Mouse (Mus musculus): ENCODE results near the gene Oxsm. TPM values are rescaled to one million over a fixed set of nuclear protein-coding genes. Genes with fewer than 3 reads are reported as not detected.

Gene Oxsm
- 10 to 100 TPM in 1 of 2 experiments, 1 to 10 TPM in 1; 9.2 to 10.0 TPM for total RNA-seq (2021)
- long read RNA-seq, partial matches to known transcripts = 2 of 9 reads
- long read RNA-seq, other reads (novel, unspliced or antisense) = 7 of 9 reads

DNA sequence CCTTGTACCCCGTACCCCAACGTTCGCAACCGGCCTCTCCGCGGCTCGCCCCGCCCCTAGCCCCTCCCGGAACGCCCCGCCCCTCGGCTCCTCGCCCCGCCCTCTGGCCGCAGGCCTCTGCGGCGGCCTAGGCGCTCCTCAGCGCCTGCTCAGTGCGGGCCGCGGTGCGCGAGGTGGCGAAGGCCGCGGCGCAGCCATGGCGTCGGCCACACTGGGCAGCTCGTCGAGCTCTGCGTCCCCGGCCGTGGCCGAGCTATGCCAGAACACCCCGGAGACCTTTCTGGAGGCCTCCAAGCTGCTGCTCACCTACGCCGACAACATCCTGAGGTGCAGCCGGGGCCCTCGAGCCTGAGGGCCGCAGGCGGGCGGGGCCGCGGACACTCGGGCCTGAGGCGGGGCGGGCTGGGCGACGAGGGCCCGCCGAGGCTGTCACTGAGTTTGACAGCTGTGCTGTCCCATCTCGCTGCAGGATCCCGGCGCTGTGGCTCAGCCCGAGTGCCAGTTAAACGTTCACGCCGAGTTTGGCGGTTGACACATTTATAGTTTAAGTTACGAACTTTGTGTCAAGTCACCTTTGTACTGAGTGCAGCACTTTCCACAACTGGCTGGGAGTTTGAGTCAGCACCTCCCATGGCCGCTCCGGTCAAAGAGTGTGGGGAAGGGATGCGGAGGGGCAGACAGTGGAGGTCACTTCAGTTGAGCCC lies at the start of gene Oxsm, which contains the start of gene Ngly1:
Oxsm (minus strand) TSS at position 638 of the 704 bp plus-strand sequence.
Ngly1 (plus strand) TSS at position 110 of the 704 bp plus-strand sequence.
- DNase-seq (ENCODE audit: low spot score in 2 of 2) = peak; percentile 78 to 88

DNA sequence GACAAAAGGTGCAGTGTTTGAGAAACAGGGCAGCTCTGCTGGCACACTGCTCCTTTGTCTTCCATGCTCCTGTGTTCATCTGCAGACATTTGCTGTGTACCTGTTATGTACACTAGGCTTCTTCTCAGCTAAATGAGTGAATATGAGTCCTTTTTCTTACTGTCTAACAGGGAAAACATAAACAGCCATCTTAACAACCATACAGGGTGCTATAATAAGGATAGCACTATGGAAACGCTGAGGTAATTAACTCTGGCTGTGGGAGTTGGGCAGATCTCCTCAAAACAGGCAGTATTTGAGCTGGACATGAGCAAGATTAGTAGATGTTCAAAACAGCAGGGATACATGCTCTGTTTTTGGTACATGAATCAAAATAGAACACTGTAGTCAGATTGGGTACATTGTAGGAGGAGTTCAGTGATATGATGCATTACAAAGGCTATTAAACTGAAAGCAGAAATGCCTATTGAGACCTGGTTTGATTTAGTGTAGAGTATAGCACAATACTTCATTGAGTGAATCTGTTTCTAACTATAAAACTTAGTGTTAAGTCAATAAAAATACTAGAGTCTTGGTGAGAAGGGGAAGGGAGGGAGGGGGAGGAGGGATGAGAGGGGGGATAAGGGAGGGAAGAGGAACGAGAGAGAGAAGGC lies 47.3 kb upstream of the Oxsm start:
- DNase-seq (ENCODE audit: low spot score in 2 of 2) = no peak

DNA sequence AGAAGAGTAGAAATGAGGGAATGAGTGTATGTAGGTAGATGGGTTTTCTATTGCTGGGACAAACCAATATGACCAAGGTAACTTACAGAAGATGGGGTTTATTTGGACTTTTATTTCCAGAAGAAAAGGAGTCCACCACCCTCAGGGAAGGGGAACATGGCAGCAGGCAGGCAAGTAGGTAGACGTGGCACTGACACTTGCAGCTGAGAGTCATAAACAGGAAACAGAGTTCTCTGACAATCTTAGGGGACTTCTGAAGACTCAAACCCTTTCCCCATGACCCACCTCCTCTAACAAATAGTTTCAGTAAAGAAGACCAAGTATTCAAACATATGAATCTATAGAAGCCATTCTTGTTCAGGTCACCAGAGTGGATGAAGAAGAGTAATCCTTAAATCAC lies 44.3 kb upstream of the Oxsm start:
- DNase-seq (ENCODE audit: low spot score in 2 of 2) = no peak

DNA sequence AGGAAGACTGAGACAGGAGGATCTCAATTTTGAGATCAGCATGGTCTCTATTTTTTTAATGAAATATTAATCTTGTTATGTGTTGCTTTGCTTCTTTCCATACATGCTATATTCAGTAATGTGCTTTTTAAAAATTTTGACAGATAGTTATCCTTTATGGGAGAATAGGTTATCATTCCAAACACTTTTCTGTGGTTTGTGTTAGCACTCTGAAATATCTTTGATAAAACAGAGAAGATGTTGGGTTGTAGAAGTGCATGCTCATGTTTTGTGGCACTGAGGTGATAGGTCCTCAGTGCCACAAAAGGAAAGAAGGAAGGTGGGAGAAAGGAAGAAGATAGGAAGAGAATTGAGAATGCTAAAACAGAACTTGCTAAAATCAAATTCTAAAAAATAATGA lies 43.4 kb upstream of the Oxsm start:
- no peak for DNase-seq (ENCODE audit: low spot score in 2 of 2)

DNA sequence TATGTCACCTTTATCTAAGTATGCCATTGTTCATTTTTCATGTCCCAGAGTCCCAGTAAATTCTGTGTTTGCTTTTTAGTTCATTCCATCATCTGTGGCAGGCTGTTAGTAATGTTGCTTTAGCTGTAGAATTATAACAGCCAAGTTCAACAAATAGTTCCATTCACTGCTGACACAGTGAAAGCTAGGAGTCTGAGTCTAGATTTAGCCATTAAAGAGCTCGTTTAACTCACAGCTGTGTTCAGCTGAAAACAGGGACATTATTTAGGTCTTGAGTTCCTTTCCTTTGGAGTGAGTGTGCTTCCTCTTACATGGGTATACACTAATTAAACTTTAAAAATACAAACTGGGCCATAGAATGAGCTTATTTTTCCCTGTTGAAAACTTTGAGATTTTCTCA lies 42.8 kb upstream of the Oxsm start:
- DNase-seq (ENCODE audit: low spot score in 2 of 2) = no peak

DNA sequence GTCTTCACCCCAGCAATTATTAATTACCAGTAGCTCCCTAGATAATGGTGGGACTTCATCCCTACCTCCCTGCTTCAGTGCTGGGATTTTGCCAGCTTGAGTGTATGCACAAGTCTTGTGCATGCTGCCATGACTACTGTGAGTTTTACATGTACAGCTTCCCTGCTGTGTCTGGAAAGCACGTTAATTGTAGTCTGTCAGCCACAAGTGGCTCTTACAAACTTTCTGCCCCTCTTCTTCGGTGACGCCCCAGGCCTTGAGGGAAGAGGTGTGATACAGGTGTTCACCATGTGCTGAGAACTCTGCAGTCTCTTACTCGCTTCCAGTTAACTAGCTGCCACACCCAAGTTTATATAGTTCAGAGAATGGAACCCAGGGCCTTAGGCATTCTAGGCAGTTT lies 34.4 kb upstream of the Oxsm start:
- DNase-seq (ENCODE audit: low spot score in 2 of 2) = no peak

DNA sequence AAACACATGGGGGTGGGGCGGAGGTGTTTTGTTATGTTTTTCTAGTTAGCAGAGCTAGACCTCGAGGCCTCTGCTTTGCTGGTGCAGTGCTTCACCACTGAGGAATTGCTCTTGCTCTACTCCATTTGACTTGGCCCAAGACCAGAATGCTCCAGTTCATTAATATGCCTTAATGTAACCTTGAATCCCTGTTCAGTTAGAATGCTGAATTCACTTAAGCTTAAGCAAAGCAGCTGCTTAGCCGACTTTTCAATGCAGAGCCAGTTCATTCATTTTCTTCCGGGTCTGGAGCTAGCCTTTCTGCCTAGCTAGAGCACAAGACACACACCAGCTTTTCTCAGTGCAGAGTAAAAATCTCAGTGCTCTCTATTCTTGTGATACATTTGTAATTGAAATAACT lies 29.6 kb upstream of the Oxsm start:
- DNase-seq (ENCODE audit: low spot score in 2 of 2) = no peak

DNA sequence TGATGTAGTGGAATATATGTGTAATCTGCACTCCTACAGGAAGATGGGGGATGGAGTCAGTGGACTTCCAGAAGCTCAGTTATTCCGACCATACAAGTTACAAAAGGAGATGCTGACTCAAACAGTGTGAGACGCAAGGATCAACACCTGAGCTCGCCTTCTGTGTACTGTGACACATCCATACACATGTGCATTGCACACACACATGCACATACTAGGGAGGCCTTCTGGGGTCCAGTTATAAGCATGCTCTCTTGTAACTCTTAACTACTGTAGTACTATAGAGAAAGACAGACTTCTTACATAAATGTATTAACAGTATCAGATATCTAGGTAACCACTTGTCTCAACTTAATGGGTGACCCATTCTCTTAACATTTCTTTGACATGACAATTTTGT lies 24.1 kb upstream of the Oxsm start:
- DNase-seq (ENCODE audit: low spot score in 2 of 2) = no peak

DNA sequence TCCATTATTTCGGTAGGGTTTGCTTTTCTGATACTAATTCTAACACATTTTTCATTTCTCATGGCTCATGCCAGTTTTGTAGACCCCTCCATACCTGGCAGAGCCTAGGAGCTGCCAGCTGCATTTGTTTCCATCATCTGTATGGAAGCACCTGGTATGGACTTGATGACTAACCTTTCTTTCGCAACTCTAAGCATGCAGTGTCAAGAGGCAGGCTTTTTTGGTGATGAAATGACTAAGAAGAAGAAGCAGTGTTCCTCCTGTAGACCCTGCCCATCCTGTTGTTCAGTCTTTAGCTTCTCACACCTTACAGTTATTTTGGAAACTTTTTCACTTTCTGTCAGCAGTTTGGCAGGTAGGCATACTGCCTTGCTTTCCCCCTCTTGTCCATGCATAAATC lies 20.2 kb upstream of the Oxsm start:
- no peak for DNase-seq (ENCODE audit: low spot score in 2 of 2)

DNA sequence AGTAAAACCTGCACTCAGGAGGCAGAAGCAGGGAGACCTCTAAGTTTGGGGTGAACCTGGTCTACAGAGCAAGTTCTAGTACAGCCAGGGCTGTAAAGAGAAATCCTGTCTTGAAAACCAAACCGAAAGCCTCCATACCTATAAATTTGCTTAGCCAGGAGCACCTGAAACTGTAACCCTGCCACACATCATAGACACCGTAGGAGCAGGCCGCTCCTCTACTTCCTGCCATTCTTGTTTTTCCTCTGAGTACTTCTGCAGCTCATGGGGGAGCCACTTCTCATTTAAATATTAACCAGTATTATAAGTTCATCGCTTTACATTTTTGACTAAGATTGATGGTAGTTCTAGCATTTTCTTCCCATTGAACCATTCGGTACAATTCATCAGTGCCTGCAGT lies 17.4 kb upstream of the Oxsm start:
- no peak for DNase-seq (ENCODE audit: low spot score in 2 of 2)

DNA sequence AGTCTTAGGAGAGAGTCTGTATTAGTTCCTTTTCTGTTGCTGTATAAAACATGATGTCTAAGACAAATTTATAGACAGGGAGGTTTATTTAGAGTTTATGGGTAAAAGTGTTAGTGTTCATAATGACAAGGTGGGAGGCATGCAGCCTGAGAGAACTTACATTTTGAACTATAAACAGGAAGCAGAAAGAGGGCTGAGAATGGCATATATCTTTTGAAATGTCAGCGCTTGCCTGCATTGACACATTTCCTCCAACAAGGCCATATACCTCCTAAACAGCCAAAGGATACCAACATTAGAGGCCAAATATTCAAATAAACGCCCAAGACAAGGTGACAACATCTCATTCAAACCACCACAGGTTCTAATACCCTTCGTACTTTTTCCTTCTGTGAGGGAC lies 12.3 kb upstream of the Oxsm start:
- no peak for DNase-seq (ENCODE audit: low spot score in 2 of 2)

DNA sequence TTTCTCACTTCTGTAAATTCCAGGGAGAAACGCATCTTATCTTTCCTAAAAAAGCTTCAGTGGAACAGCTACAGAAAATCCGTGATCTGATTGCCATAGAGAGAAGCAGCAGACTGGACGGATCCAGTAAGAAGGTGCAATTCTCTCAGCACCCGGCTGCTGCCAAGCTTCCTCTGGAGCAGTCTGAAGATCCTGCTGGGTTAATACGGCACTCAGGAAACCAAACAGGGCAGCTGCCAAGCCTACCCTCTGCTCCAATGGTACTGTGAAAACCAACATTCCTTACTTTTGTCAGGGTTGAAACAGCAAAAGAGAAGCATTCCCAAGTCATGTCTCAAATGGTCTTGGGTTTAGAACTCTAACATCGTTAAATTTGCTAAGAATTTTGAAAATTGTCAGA lies 10.9 kb upstream of the Oxsm start:
- DNase-seq (ENCODE audit: low spot score in 2 of 2) = peak; percentile 13 to 30

DNA sequence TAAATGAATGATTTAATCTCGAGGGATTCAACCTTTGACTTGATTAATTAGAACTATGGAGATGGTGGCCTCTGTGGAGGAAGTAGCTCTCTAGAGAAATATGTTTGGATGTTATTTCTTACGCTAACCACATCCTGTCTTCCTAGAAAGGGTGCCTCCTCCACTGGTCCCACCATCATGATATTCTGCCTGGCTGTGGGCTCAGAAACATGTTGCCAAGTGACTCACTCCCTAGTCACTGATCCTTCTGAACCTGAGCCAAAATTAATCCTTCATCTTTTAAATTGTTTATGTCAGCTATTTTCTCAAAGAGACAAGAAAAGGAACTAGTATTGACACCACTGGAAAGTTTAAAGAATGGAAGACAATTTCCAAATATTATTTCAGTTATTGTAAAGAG lies 6.6 kb upstream of the Oxsm start:
- no peak for DNase-seq (ENCODE audit: low spot score in 2 of 2)

DNA sequence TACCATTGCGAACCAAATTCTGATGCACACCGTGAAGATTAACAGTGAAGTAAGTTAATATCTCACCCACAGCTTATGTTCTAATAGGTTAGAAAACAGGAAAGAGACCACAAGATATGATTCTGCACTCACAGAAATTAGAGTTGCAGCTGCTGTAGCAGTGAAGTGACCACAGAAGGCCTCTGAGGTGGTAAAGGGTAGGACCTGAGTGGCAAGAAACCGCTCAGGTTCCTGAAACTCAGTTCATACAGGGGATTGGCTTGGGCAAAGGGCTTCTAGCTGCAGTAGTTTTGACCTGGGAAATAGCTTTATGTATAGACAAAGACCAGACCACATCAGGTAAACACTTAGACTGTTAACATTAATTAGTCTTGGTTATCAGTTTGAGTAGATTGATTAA lies 6.1 kb upstream of the Oxsm start:
- DNase-seq (ENCODE audit: low spot score in 2 of 2) = no peak

DNA sequence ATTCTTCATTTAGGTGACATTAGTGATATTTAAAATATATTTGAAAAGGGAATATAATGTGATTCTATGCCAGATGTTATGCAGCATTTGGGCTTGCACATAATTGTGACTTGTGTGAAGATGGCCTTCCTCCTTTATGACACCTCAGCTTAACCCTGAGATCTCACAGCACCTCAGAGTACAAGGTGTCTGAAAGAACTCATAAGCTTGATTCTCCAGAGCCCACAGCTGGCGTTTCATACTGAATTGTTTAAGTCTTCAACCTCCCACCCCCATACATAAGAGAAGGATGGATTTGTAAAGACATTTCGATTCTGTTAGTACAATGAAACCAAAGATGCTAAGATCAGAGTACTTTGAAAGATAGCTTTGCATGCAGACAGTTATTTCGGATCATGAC lies 491 bp upstream of the Oxsm start:
- DNase-seq (ENCODE audit: low spot score in 2 of 2) = no peak

DNA sequence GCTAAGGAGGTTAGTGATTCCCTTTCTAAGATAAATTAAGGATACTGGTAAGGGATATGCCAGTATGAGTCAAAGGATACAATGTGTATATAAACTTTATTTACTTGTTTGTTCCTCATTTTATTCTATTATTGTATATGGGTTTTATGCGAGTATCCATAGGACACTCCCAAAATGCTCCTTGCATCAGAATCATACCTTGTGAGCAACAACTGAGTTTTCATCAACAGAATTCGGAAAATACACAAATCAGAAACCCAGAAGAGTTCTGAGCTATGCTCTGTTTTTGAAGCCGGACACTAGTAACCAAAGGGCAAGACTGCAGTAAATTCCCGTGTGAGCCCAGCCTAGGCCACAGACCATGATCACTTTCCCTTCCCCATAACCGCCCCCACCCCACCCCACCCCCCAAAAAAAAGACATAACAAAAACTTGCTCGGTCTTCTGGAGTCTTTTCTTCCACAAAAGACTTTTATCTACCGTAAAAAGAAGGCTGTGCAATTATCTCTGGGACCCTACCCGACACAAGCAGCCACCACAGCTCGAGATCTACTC lies 928 bp downstream of the Oxsm start:
- no peak for DNase-seq (ENCODE audit: low spot score in 2 of 2)

DNA sequence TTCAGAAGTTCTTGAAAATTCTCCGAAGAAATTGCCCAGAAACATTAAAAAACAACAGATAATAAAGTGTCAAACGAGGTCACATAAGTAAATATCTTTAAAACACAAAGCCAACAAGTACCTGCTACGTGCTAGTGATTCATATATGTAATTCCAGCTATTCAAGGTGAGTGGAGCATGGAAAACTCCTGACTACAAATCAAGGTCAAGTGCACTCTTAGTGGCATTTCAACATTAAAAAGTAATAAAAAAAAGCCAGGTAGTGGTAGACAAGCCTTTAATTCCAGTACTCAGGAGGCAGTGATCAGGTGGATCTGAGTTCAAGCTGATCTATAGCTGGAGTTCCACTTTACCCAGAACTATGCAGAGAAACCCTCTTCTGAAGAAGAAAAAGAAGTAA lies 1.5 kb downstream of the Oxsm start:
- no peak for DNase-seq (ENCODE audit: low spot score in 2 of 2)

DNA sequence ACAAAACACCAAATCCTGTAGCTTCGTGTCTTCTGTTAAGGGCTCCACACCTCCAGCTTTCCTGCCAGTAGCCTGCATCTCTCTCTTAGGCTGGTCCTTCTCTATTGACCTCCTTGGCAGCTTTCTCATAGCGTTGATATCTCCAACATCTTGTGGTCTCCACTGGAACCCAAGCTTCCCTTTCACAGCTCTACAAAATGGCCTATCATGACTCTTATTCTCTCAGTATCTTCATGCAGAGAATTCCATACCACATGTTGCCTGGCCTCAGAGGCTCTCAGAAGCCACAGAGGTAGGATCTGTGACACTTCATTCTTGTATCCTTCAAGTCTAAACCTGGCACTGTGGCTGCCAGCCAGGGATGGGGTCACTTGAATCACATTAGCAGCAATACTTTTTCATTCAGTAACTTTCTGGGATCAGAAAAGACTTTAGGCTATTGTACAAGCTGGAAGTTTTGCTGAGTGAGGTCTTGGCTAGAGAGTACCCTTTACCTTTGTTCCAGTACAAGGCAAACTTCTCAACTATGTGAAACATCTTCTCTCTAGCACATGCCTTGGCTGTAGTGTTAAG lies 3.2 kb downstream of the Oxsm start:
- DNase-seq (ENCODE audit: low spot score in 2 of 2) = no peak

DNA sequence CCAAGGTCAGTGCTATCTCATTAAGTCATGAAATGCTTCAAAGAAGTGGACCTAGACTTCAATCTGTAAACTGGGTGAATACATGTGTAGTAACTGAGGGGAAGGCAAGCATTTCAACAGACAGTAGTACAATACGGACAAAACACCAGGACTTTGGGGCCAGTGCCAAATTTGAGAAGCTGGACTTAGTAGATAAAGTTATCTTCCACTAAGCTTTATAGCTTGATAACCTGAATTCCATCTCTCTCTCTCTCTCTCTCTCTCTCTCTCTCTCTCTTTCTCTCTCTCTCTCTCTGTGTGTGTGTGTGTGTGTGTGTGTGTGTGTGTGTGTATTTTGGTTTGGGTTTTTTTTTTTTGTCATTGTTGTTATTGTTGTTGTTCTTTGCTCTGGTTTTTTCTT lies 4.5 kb downstream of the Oxsm start:
- no peak for DNase-seq (ENCODE audit: low spot score in 2 of 2)

DNA sequence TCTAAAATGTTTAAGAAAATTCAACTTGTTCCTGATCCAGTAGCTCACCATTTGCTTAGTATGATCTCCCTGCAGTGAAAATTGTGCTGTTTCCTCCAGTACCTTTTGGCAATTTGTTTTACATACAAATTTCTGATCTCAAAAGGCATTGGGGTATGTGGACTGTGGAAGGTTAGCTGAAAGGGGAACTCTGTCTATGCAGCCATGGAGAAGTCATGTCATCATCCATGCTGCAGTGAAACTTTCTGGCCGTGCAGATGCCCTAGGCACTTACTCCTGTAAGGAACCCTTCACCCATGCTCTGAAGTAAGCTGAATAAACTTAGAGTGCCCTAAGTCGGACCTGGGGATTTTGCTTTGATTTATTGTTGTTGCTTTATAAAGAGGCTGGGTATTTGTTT lies 5.2 kb downstream of the Oxsm start:
- DNase-seq (ENCODE audit: low spot score in 2 of 2) = no peak

DNA sequence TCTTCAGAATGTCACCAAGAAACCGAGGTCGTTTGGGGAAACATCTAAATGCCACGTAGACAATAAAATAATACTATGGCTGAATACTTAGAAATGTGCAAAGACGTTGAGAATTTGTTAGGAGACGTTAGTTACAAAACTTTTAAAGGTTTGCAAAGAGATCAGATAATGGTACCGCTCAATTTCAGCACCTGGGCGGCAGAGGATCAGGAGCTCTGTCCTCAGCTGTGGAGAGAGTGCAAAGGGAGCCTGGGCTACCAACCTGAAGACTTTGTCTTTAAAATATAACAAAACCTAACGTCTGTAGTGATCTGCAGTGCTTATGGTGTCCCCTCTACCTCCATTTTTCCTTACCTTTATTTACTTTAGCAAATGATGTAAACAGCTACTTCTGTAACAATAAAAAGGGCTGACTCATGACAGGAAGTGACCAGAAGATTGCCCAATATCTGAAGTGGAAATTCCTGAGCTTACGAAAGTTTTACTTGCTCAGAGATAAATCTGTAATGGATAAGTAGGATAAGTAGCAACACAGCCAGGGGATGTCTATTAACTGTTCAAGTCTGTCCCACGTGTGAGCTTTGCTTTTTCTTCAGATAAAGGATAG lies 5.9 kb downstream of the Oxsm start:
- DNase-seq (ENCODE audit: low spot score in 2 of 2) = no peak

Measured in layer of hippocampus, postnatal 10 days (tissue).